Mouse (Mus musculus) hindbrain, postnatal 0 days (tissue): Measurements from ENCODE around the gene Ryr1. TPM values are rescaled to one million over a fixed set of nuclear protein-coding genes. Genes with fewer than 3 reads are reported as not detected.
"Not testable (repeated sequence)": the region's sequence is repeated elsewhere in the genome, so short reads cannot be mapped to it uniquely, and the experiment has no call there.

Source experiments
- ATAC-seq: fragments of 200-750 bp; cut with Nextera tagmentation; 2 replicates; pipeline ENCODE4 v1.8.0; 2017; ENCODE audit warnings: mild to moderate bottlenecking, moderate TSS enrichment, moderate library complexity
- DNase-seq: peaks from one replicate; pipeline ENCODE4 v3.0.0-alpha.2; 2015; ENCODE audit warnings: low spot score
- H3K27ac ChIP-seq: fragments of 300-500 bp; sonication (generic); 2 replicates; pipeline ENCODE4 v1.5.1; 2014; ENCODE audit warnings: mild to moderate bottlenecking
- H3K27me3 ChIP-seq: fragments of 300-500 bp; sonication (generic); 2 replicates; pipeline ENCODE4 v1.6.1; 2014; ENCODE audit warnings: low read length, mixed read lengths; ENCODE audit not compliant: insufficient read depth
- H3K36me3 ChIP-seq: fragments of 300-500 bp; sonication (generic); 2 replicates; pipeline ENCODE4 v1.6.1; 2014; ENCODE audit warnings: low read length, mixed read lengths; ENCODE audit not compliant: insufficient read depth
- H3K4me1 ChIP-seq: fragments of 300-500 bp; sonication (generic); 2 replicates; pipeline ENCODE4 v1.6.1; 2014; ENCODE audit warnings: antibody characterized with exemption, low read length, mixed read lengths; ENCODE audit not compliant: insufficient read depth
- H3K4me2 ChIP-seq: fragments of 300-500 bp; sonication (generic); 2 replicates; pipeline ENCODE4 v1.6.1; 2014; ENCODE audit warnings: low read depth, mild to moderate bottlenecking, low read length, moderate library complexity, mixed read lengths
- H3K4me3 ChIP-seq: fragments of 300-500 bp; sonication (generic); 2 replicates; pipeline ENCODE4 v1.5.1; 2014; ENCODE audit warnings: low read length
- H3K9ac ChIP-seq: fragments of 300-500 bp; sonication (generic); replicated peaks from 2 replicates; pipeline ENCODE4 v1.6.1; 2014; ENCODE audit warnings: mild to moderate bottlenecking, low read length, moderate library complexity, mixed read lengths
- H3K9me3 ChIP-seq: fragments of 300-500 bp; sonication (generic); 2 replicates; pipeline ENCODE4 v1.6.1; 2016; ENCODE audit warnings: low read length, mixed read lengths
- CTCF ChIP-seq: IDR thresholded peaks from 2 replicates; pipeline ENCODE4 v1.5.1; 2016; ENCODE audit warnings: antibody characterized with exemption, control low read depth, low read depth
- WGBS: fragments of 180-500 bp; shearing (Covaris S2); extraction: QIAGEN DNeasy Blood & Tissue Kit; methylation state at CpG from one replicate; pipeline ENCODE4 v1.1.7; 2014; 5-methylcytosine and 5-hydroxymethylcytosine counted together
- polyA plus RNA-seq: library from polyadenylated mRNA; unstranded; fragments of >200 nt; fragmentation: Nextera tagmentation; extraction: Ambion mirVana; gene quantifications from 2 replicates; pipeline ENCODE4 v1.2.1, GENCODE M21; 2015
- total RNA-seq: library from RNA; depleted of rRNA; stranded (reverse); fragments of >200 nt; gene quantifications from 2 replicates; pipeline ENCODE4 v1.2.3, GENCODE M21; 2014

Gene Ryr1
- total and polyA plus RNA-seq, 2 experiments from 2014 or later = 5.0 to 12.5 TPM

DNA sequence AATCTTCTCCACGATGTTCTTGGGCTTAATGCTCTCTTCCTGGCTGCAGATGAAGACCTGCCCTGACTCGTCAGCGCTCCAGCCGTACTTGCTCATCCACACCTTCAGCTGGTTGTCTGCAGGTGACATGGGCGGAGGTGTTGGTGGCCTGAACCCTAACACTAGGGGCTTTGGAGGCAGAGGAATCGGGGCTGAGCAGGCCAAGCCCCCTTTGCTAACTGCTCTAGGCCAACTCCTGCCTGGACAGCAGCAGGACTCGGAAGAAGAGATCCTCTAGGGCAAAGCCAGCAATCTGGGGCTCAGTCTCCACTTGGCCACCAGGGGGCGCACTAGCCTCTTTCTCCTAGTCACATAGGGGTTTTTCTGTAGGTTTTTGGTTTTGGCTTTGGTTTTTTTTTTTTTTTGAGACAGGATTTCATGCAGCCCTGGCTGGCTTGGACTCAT, 152.4 kb downstream of the Ryr1 start:
- H3K4me1 ChIP-seq = no peaks in the 10 kb centered on the region
- H3K4me3 ChIP-seq = no peak overlapping the region
- TF ChIP-seq CTCF = peak; percentile 86
- DNase-seq (peak; percentile 78), ATAC-seq (peak; percentile 22; the same call in 1 of the 2 replicates)
- WGBS = 71% methylated on average over 8 of the region's 8 CpGs
- no peaks in the 10 kb centered on the region for H3K9me3 ChIP-seq
- no peaks in the 10 kb centered on the region for H3K27me3 ChIP-seq
- no peak overlapping the region for H3K27ac ChIP-seq
- H3K36me3 ChIP-seq = peaks cover 38% of the 10 kb centered on the region; the same call in 1 of the 2 replicates
- no peak overlapping the region for H3K4me2 ChIP-seq
- H3K9ac ChIP-seq = no peak overlapping the region

- Histone ChIP-seq H3K9me3 (no peaks in the 10 kb centered on the region), H3K4me3 (no peak overlapping the region), H3K9ac (no peak overlapping the region), H3K27ac (no peak overlapping the region), H3K27me3 (no peaks in the 10 kb centered on the region), H3K36me3 (peaks cover 30% of the 10 kb centered on the region; the same call in 1 of the 2 replicates), H3K4me2 (no peak overlapping the region), H3K4me1 (no peaks in the 10 kb centered on the region)
- TF ChIP-seq CTCF = no peak
- 78% methylated on average over 6 of the region's 6 CpGs for WGBS
- no peak for DNase-seq
- ATAC-seq = no peak
These were observed 153.2 kb downstream of the Ryr1 start for GRCm38 (mm10) chr7:28971770-28972269.

- H3K4me1 ChIP-seq = no peaks in the 10 kb centered on the region
- ATAC-seq (no peak), DNase-seq (no peak)
- peaks cover 26% of the 10 kb centered on the region; the same call in 1 of the 2 replicates for H3K36me3 ChIP-seq
- WGBS = 87% methylated on average over 7 of the region's 7 CpGs
- TF ChIP-seq CTCF = no peak
- H3K4me2 ChIP-seq = no peak overlapping the region
- H3K27me3 ChIP-seq = no peaks in the 10 kb centered on the region
- H3K9me3 ChIP-seq = no peaks in the 10 kb centered on the region
- no peak overlapping the region for H3K9ac ChIP-seq
- no peak overlapping the region for H3K4me3 ChIP-seq
- no peak overlapping the region for H3K27ac ChIP-seq
These were observed 153.9 kb downstream of the Ryr1 start for GRCm38 (mm10) chr7:28971029-28971428.

GRCm38 (mm10) chr7:28969672-28970394, 155.1 kb downstream of the Ryr1 start:
- ATAC-seq (no peak), DNase-seq (no peak)
- Histone ChIP-seq H3K9ac (no peak overlapping the region), H3K36me3 (peaks cover 26% of the 10 kb centered on the region; the same call in 1 of the 2 replicates), H3K9me3 (no peaks in the 10 kb centered on the region), H3K27me3 (no peaks in the 10 kb centered on the region), H3K4me3 (no peak overlapping the region), H3K27ac (no peak overlapping the region), H3K4me1 (no peaks in the 10 kb centered on the region), H3K4me2 (no peak overlapping the region)
- 79% methylated on average over 12 of the region's 12 CpGs for WGBS
- no peak for TF ChIP-seq CTCF

DNA sequence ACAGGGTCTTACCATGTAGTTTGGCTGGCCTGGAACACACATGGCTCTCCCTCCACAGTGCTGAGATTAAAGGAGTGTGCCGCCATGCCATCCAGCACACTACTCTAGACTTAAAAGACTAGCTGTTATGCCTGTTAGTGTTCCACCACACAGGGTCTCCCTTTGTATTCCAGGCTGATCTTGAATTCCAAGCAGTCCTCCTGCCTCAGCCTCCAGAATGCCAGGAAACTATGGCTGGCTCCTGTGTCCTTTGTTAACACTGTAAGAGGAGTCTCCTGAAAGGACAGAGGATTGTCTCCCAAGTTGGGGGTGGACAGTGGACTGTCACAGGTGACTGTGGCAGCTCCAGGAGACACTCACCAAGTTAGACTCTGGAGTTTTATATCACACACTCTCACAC, 155.7 kb downstream of the Ryr1 start:
- Histone ChIP-seq H3K4me3 (no peak overlapping the region), H3K9ac (no peak overlapping the region), H3K4me1 (no peaks in the 10 kb centered on the region), H3K4me2 (no peak overlapping the region), H3K27ac (no peak overlapping the region), H3K9me3 (no peaks in the 10 kb centered on the region), H3K27me3 (no peaks in the 10 kb centered on the region), H3K36me3 (peaks cover 22% of the 10 kb centered on the region; the same call in 1 of the 2 replicates)
- WGBS = 80% methylated on average over 1 of the region's 1 CpGs
- no peak for TF ChIP-seq CTCF
- DNase-seq (no peak), ATAC-seq (no peak)

DNA sequence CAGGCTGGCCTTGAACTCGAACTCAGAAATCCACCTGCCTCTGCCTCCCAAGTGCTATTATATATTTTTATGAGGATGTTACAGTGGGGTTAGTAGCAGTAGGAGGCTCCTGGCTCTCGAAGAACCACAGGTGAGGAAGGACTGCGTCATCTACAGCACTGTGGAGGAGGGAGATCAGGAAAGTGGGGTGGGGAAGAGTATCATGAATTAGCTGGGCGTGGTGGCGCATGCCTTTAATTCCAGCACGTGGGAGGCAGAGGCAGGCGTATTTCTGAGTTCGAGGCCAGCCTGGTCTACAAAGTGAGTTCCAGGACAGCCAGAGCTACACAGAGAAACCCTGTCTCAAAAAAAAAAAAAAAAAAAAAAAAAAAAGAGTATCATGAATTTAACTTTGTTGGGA, 156.9 kb downstream of the Ryr1 start:
- not testable (repeated sequence) for H3K4me2 ChIP-seq, H3K9ac ChIP-seq, H3K27ac ChIP-seq, DNase-seq, H3K9me3 ChIP-seq, ATAC-seq, H3K4me3 ChIP-seq, H3K4me1 ChIP-seq, H3K27me3 ChIP-seq
- peaks cover 11% of the 10 kb centered on the region; the same call in 1 of the 2 replicates for H3K36me3 ChIP-seq
- WGBS = 97% methylated on average over 8 of the region's 8 CpGs
